ENCODE assay signal across 9 mouse cellular contexts in the genomic region with DNA sequence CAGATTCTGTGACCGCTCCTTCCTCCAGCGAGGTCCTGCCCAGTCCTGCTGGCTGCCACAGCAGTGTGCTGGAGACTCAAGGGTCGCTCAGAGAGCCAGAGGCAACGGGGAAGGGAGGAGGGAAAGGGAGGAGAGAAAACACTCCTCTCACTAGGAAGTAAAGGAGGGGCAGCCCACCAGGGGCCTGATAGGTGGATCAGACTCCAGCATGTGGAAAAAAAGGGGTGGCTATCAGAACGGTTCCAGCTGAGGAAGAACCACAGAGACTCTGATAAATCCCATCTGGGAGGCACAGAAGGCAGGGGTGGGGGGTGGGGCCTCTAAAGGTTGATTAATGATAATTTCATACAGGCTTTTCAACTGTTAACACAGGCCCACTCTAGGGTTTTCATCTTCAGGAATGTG. TPM values are rescaled to one million over a fixed set of nuclear protein-coding genes. Genes with fewer than 3 reads are reported as not detected.
DNase-seq lines count a peak whose midpoint lies in the region; ATAC-seq and TF ChIP-seq lines count a peak whose summit lies in the region.
"Had no signal": no experiment of that assay in that cellular context is flagged by ENCODE, and none has a peak within 500 bp of the region (broad histone marks: within the 10 kb centered on the region; RNA-seq: fewer than 3 reads in every experiment).

No protein-coding gene starts in this region.

- H3K27me3 ChIP-seq in heart, embryonic 14.5 days (ENCODE audit: control insufficient read depth, insufficient read depth, low read length) = no peaks in the 10 kb centered on the region
- no peaks in the 10 kb centered on the region; the same call in 1 of the 2 replicates for H3K27me3 ChIP-seq in G1E (ENCODE audit: insufficient read depth, low read length)
- no peaks in the 10 kb centered on the region for H3K27me3 ChIP-seq in embryonic facial prominence, embryonic 12.5 days
- H3K27me3 ChIP-seq in liver, embryonic 13.5 days = no peaks in the 10 kb centered on the region
- no peaks in the 10 kb centered on the region for H3K27me3 ChIP-seq in thymus, adult 2 months (ENCODE audit: control insufficient read depth, insufficient read depth, low read length)

- peaks cover 28 to 29% of the 10 kb centered on the region in 2 experiments for H3K4me1 ChIP-seq in heart, embryonic 14.5 days (ENCODE audit: control insufficient read depth in 2 of 2, insufficient read depth in 2 of 2, low read length in 2 of 2)
- H3K4me1 ChIP-seq in G1E (ENCODE audit: insufficient read depth, low read depth, low read length) = peaks cover 60% of the 10 kb centered on the region
- H3K4me1 ChIP-seq in embryonic facial prominence, embryonic 12.5 days = peaks cover 28% of the 10 kb centered on the region
- H3K4me1 ChIP-seq in liver, embryonic 13.5 days (replicated peaks) = peaks cover 93% of the 10 kb centered on the region
- H3K4me1 ChIP-seq in thymus, adult 2 months (replicated peaks; ENCODE audit: control insufficient read depth, insufficient read depth, low read length) = peaks cover 26% of the 10 kb centered on the region

- H3K9me3 ChIP-seq in heart, embryonic 14.5 days (ENCODE audit: control insufficient read depth, low read length) = no peaks in the 10 kb centered on the region
- no peaks in the 10 kb centered on the region for H3K9me3 ChIP-seq in G1E (replicated peaks)
- no peaks in the 10 kb centered on the region for H3K9me3 ChIP-seq in embryonic facial prominence, embryonic 12.5 days
- H3K9me3 ChIP-seq in liver, embryonic 13.5 days (replicated peaks) = no peaks in the 10 kb centered on the region

- H3K4me3 ChIP-seq in heart, embryonic 14.5 days (ENCODE audit: control insufficient read depth in 1 of 2, insufficient read depth in 1 of 2, low read depth in 1 of 2, low read length in 2 of 2) = no peak overlapping the region
- H3K4me3 ChIP-seq in G1E (ENCODE audit: low read depth, low read length) = peak overlapping the region; percentile 64; the same call in 1 of the 2 replicates
- no peak overlapping the region for H3K4me3 ChIP-seq in embryonic facial prominence, embryonic 12.5 days
- H3K4me3 ChIP-seq in liver, embryonic 13.5 days (replicated peaks) = peak overlapping the region; percentile 38
- no peak overlapping the region for H3K4me3 ChIP-seq in thymus, adult 2 months (ENCODE audit: control insufficient read depth, insufficient read depth, low read length)

- 0 out of 2 replicates have a peak, but pooled peaks have one; percentile 8 for ATAC-seq in heart, embryonic 14.5 days (ENCODE audit: insufficient number of reproducible peaks, insufficient read depth, low FRiP score, low read depth)
- peak; percentile 74 for ATAC-seq in G1E (ENCODE audit: extremely low read depth, insufficient number of reproducible peaks, low FRiP score, poor library complexity, severe bottlenecking)
- no peak for ATAC-seq in embryonic facial prominence, embryonic 12.5 days (ENCODE audit: insufficient number of reproducible peaks, insufficient read depth, low FRiP score, low TSS enrichment)
- ATAC-seq in liver, embryonic 13.5 days (ENCODE audit: low read depth) = peak; percentile 93

- no peak for TF ChIP-seq POLR2A in thymus, adult 2 months (IDR thresholded peaks at IDR 0.05; ENCODE audit: control insufficient read depth, extremely low read depth, insufficient read depth, low read length, poor library complexity)

- peak overlapping the region; percentile 30; the same call in 1 of the 2 replicates for H3K9ac ChIP-seq in heart, embryonic 14.5 days (ENCODE audit: low read length)
- H3K9ac ChIP-seq in embryonic facial prominence, embryonic 12.5 days = 0 out of 2 replicates have a peak overlapping the region, but pooled peaks have one; percentile 12
- peak overlapping the region; percentile 80 for H3K9ac ChIP-seq in liver, embryonic 13.5 days

- peak overlapping the region; percentile 6; the same call in 1 of the 2 replicates for H3K4me2 ChIP-seq in heart, embryonic 14.5 days (ENCODE audit: low read length)
- 0 out of 2 replicates have a peak overlapping the region, but pooled peaks have one; percentile 14 for H3K4me2 ChIP-seq in embryonic facial prominence, embryonic 12.5 days (replicated peaks)
- peak overlapping the region; percentile 73 for H3K4me2 ChIP-seq in liver, embryonic 13.5 days

- H3K27ac ChIP-seq in heart, embryonic 14.5 days (replicated peaks in 1 of 2; ENCODE audit: control insufficient read depth in 1 of 2, insufficient read depth in 1 of 2, low read depth in 2 of 2, low read length in 2 of 2) = peak overlapping the region; percentile 2 to 55; a peak in 2 of 4 replicates
- peak overlapping the region; percentile 81 for H3K27ac ChIP-seq in embryonic facial prominence, embryonic 12.5 days
- peak overlapping the region; percentile 99 for H3K27ac ChIP-seq in liver, embryonic 13.5 days
- no peak overlapping the region for H3K27ac ChIP-seq in thymus, adult 2 months (ENCODE audit: control insufficient read depth, insufficient read depth, low read length)

- WGBS in heart, embryonic 14.5 days = 13% methylated on average over 5 of the region's 5 CpGs
- 9% methylated on average over 5 of the region's 5 CpGs for WGBS in embryonic facial prominence, embryonic 12.5 days
- WGBS in liver, embryonic 13.5 days (ENCODE audit: insufficient replicate concordance) = 9% methylated on average over 5 of the region's 5 CpGs
- WGBS in thymus, adult 2 months = 70% methylated on average over 5 of the region's 5 CpGs

- no peak for DNase-seq in heart, adult 8-10 months (ENCODE audit: low spot score)
- DNase-seq in G1E (ENCODE audit: low spot score) = peak; percentile 78
- peak; percentile 84 for DNase-seq in liver, embryonic 13.5 days
- no peak for DNase-seq in left cerebral cortex, adult 11 months (ENCODE audit: low spot score)
- no peak for DNase-seq in thymus, adult 2 months
- DNase-seq in left cerebral cortex, adult 9 months (ENCODE audit: low spot score in 2 of 2) = no peak
- DNase-seq: cerebellum, postnatal 14 days had no signal

- H3K36me3 ChIP-seq in heart, embryonic 14.5 days (ENCODE audit: control insufficient read depth, insufficient read depth, low read length) = peaks cover 58% of the 10 kb centered on the region
- peaks cover 60% of the 10 kb centered on the region for H3K36me3 ChIP-seq in G1E (replicated peaks)
- peaks cover 37% of the 10 kb centered on the region for H3K36me3 ChIP-seq in embryonic facial prominence, embryonic 12.5 days
- peaks cover 79% of the 10 kb centered on the region for H3K36me3 ChIP-seq in liver, embryonic 13.5 days
- peaks cover 35% of the 10 kb centered on the region for H3K36me3 ChIP-seq in thymus, adult 2 months (ENCODE audit: control insufficient read depth, insufficient read depth, low read length)

- TF ChIP-seq CTCF in G1E (IDR thresholded peaks at IDR 0.05; ENCODE audit: low read depth, low read length) = no peak
- no peak for TF ChIP-seq CTCF in thymus, adult 2 months (IDR thresholded peaks at IDR 0.05; ENCODE audit: borderline replicate concordance, control insufficient read depth, extremely low read depth, insufficient read depth, low read length, poor library complexity)

RNA-seq across cellular contexts. Expression of gene Plekho2, which starts 24.8 kb away (rescaled TPM):
- 8.8 and 9.8 TPM in 2 replicates for polyA plus RNA-seq in heart, embryonic 14.5 days (2014; fragmentation: Nextera tagmentation; extraction: Ambion mirVana)
- 10 to 100 TPM in 3 of 4 experiments, 1 to 10 TPM in 1; 7.4 to 12.3 (median 10.8) TPM for total RNA-seq in heart, adult 8-10 months (2022)
- total RNA-seq in G1E (2014; fragmentation: Nextera tagmentation) (23.0 and 26.9 TPM in 2 replicates), G1E (2017) (31.9 and 35.4 TPM in 2 replicates)
- 11.5 and 16.8 TPM in 2 replicates for polyA plus RNA-seq in G1E (2012)
- polyA plus RNA-seq in embryonic facial prominence, embryonic 12.5 days (2016; fragmentation: Nextera tagmentation; extraction: Ambion mirVana) = 14.6 TPM in 2 replicates
- 24.2 and 31.6 TPM in 2 replicates for polyA plus RNA-seq in liver, embryonic 13.5 days (2015; fragmentation: Nextera tagmentation; extraction: Ambion mirVana)
- 37.9 and 38.8 TPM in 2 replicates for polyA plus RNA-seq in thymus, adult 2 months (2012; rRNA removed)

RNA-seq across cellular contexts. Expression of gene Pif1, which starts 32.0 kb away (rescaled TPM):
- polyA plus RNA-seq in heart, embryonic 14.5 days (2014; fragmentation: Nextera tagmentation; extraction: Ambion mirVana) = 8.7 and 9.2 TPM in 2 replicates
- not detected for total RNA-seq in heart, adult 8-10 months (2022)
- total RNA-seq in G1E (2014; fragmentation: Nextera tagmentation) (13.0 and 28.7 TPM in 2 replicates), G1E (2017) (9.1 and 10.9 TPM in 2 replicates)
- 6.9 and 7.1 TPM in 2 replicates for polyA plus RNA-seq in G1E (2012)
- polyA plus RNA-seq in embryonic facial prominence, embryonic 12.5 days (2016; fragmentation: Nextera tagmentation; extraction: Ambion mirVana) = 21.8 and 24.5 TPM in 2 replicates
- 11.0 and 13.8 TPM in 2 replicates for polyA plus RNA-seq in liver, embryonic 13.5 days (2015; fragmentation: Nextera tagmentation; extraction: Ambion mirVana)
- 37.5 and 55.4 TPM in 2 replicates for polyA plus RNA-seq in thymus, adult 2 months (2012; rRNA removed)

RNA-seq across cellular contexts. Expression of gene Ankdd1a, which starts 35.0 kb away (rescaled TPM):
- not detected in 2 replicates for polyA plus RNA-seq in heart, embryonic 14.5 days (2014; fragmentation: Nextera tagmentation; extraction: Ambion mirVana)
- total RNA-seq in heart, adult 8-10 months (2022) = not detected
- not detected in 2 replicates for total RNA-seq in G1E (2014; fragmentation: Nextera tagmentation)
- total RNA-seq in G1E (2017) = 0.06 and 0.22 TPM in 2 replicates
- polyA plus RNA-seq in G1E (2012) = not detected in 2 replicates
- not detected in 2 replicates for polyA plus RNA-seq in embryonic facial prominence, embryonic 12.5 days (2016; fragmentation: Nextera tagmentation; extraction: Ambion mirVana)
- polyA plus RNA-seq in liver, embryonic 13.5 days (2015; fragmentation: Nextera tagmentation; extraction: Ambion mirVana) = not detected in 2 replicates
- 0.15 TPM in 1 of 2 replicates, not detected in the other for polyA plus RNA-seq in thymus, adult 2 months (2012; rRNA removed)

Comparison
In these comparisons a context has a peak if more than half of its experiments do, and no peak if none do; other contexts are left out.
1. H3K4me2 ChIP-seq: peak in every context shown above with its lines; median percentile 73 in liver, embryonic 13.5 days; 14 in embryonic facial prominence, embryonic 12.5 days; 6 in heart, embryonic 14.5 days.
2. H3K4me3 ChIP-seq: peak in G1E (single experiment) and liver, embryonic 13.5 days (single experiment); none in heart, embryonic 14.5 days (0 of 2), embryonic facial prominence, embryonic 12.5 days (single experiment) and thymus, adult 2 months (single experiment).
3. H3K9ac ChIP-seq: peak in every context shown above with its lines; median percentile 80 in liver, embryonic 13.5 days; 30 in heart, embryonic 14.5 days; 12 in embryonic facial prominence, embryonic 12.5 days.
4. DNase-seq: peak in G1E (single experiment) and liver, embryonic 13.5 days (single experiment); none in heart, adult 8-10 months (single experiment), left cerebral cortex, adult 11 months (single experiment), thymus, adult 2 months (single experiment) and left cerebral cortex, adult 9 months (0 of 2).